Mouse (Mus musculus) effector memory CD4-positive, alpha-beta T cell, adult 5 months (primary cell): ENCODE results near the gene Aknad1. TPM values are rescaled to one million over a fixed set of nuclear protein-coding genes. Genes with fewer than 3 reads are reported as not detected.

ENCODE experiments used
- polyA plus RNA-seq: library from polyadenylated mRNA; unstranded; fragments of 100-300 nt; shearing (Covaris generic); gene quantifications from one replicate; pipeline ENCODE4 v1.2.1, GENCODE M21; 2017

The Aknad1 gene
- not detected for polyA plus RNA-seq

GRCm38 (mm10) chr3:108739045-108739708 lies at the start of gene Aknad1:
TSS of gene Aknad1 (plus strand) at chr3:108739658.

GRCm38 (mm10) chr3:108722036-108722872 lies 17.2 kb upstream of the Aknad1 start, which contains the start of gene Gpsm2:
TSS of gene Gpsm2 (minus strand) at chr3:108722309.

Other genes with a start within 250 kb of the Aknad1 start
- not detected for gene 1700013F07Rik, start 205.5 kb upstream of the Aknad1 start, polyA plus RNA-seq
- gene 5330417C22Rik, start 203.1 kb upstream of the Aknad1 start, polyA plus RNA-seq = 0.22 TPM
- 49.6 TPM for gene Tmem167b, start 177.2 kb upstream of the Aknad1 start, polyA plus RNA-seq
- gene Taf13, start 168.0 kb upstream of the Aknad1 start, polyA plus RNA-seq = 31.5 TPM
- 22.0 TPM for gene Wdr47, start 148.4 kb upstream of the Aknad1 start, polyA plus RNA-seq
- gene Clcc1, start 85.7 kb upstream of the Aknad1 start, polyA plus RNA-seq = 38.4 TPM
- 7.1 TPM for gene Gpsm2, start 17.3 kb upstream of the Aknad1 start, polyA plus RNA-seq
- gene Stxbp3, start 100.9 kb downstream of the Aknad1 start, polyA plus RNA-seq = 40.7 TPM
- gene Fndc7, start 150.3 kb downstream of the Aknad1 start, polyA plus RNA-seq = 0.84 TPM
- gene Prpf38b, start 172.1 kb downstream of the Aknad1 start, polyA plus RNA-seq = 180 TPM
- 0.34 TPM for gene Henmt1, start 200.2 kb downstream of the Aknad1 start, polyA plus RNA-seq
- gene Gm9857, start 200.8 kb downstream of the Aknad1 start, polyA plus RNA-seq = not detected